Mouse (Mus musculus): ENCODE measurements at regions not wholly inside any gene's neighbourhood (a gene's known extent, or its start where the extent isn't known, plus 50 kb on each side); places are given as distances from the start of the nearest gene placed in this dataset.

GRCm38 (mm10) chr12:37632368-37632767, 185.2 kb upstream of the Dgkb start:
- DNase-seq (ENCODE audit: low spot score): no peak

- peak; percentile 24 for DNase-seq (ENCODE audit: low spot score)
Measured at GRCm38 (mm10) chr12:37633286-37633685, 184.2 kb upstream of the Dgkb start.

GRCm38 (mm10) chr12:37646186-37646585, 171.3 kb upstream of the Dgkb start:
- DNase-seq (ENCODE audit: low spot score): no peak

- no peak for DNase-seq (ENCODE audit: low spot score)
Measured at GRCm38 (mm10) chr12:37653287-37653686, 164.2 kb upstream of the Dgkb start.

GRCm38 (mm10) chr12:37654256-37654655, 163.3 kb upstream of the Dgkb start:
- DNase-seq (ENCODE audit: low spot score): no peak

GRCm38 (mm10) chr12:37660016-37660415, 157.5 kb upstream of the Dgkb start:
- DNase-seq (ENCODE audit: low spot score): no peak

GRCm38 (mm10) chr12:37682455-37683110, 134.9 kb upstream of the Dgkb start:
- no peak for DNase-seq (ENCODE audit: low spot score)

- no peak for DNase-seq (ENCODE audit: low spot score)
Measured at GRCm38 (mm10) chr12:37692584-37692983, 124.9 kb upstream of the Dgkb start.
